Mouse (Mus musculus) cerebellum, adult 2 months (tissue): ENCODE measurements around the gene Hist1h2ap.

Source experiments
- CTCF ChIP-seq: fragments of 200-500 bp; IDR thresholded peaks from 2 replicates; pipeline ENCODE4 v1.5.1; 2011; ENCODE audit warnings: low read depth, mild to moderate bottlenecking, control low read depth, low read length, moderate library complexity, borderline replicate concordance; ENCODE audit not compliant: insufficient read depth
- POLR2A ChIP-seq: fragments of 200-500 bp; IDR thresholded peaks from 2 replicates; pipeline ENCODE4 v1.6.1; 2011; ENCODE audit warnings: low read length, control low read depth, borderline replicate concordance; ENCODE audit not compliant: insufficient read depth

DNA sequence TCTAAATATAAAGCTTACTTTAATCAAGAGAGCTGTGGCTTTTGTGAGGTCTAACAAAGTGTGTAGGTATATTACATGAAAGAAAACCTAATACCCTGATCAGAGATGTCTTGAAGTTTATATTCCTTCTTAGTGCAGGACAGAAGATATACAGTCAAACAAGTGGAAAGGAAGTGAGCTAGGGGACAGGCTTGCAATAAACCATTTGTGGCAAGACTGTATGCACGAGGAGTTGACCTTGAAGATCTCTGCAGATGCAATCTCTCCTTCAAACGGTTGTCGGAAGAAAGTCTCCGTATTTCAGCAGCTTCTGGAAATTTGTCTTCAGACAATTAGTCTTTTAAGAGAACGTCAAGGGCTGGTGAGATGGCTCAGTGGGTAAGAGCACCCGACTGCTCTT, 43.4 kb downstream of the Hist1h2ap start:
- TF ChIP-seq POLR2A = no peak
- TF ChIP-seq CTCF = no peak
